Mouse (Mus musculus) midbrain, embryonic 10.5 days (tissue): ENCODE data around the gene Trub2. TPM values are rescaled to one million over a fixed set of nuclear protein-coding genes. Genes with fewer than 3 reads are reported as not detected.

Experiments used
- DNase-seq: peaks from one replicate; pipeline ENCODE4 v3.0.0-alpha.2; 2017; ENCODE audit warnings: low spot score
- H3K27ac ChIP-seq: fragments of 300-500 bp; sonication (generic); replicated peaks from 2 replicates; pipeline ENCODE4 v1.5.1; 2016; ENCODE audit warnings: mild to moderate bottlenecking
- H3K27me3 ChIP-seq: fragments of 300-500 bp; sonication (generic); 2 replicates; pipeline ENCODE4 v1.6.1; 2016; ENCODE audit warnings: low read depth, mild to moderate bottlenecking; ENCODE audit not compliant: poor library complexity, severe bottlenecking
- H3K36me3 ChIP-seq: fragments of 300-500 bp; sonication (generic); 2 replicates; pipeline ENCODE4 v1.6.1; 2016; ENCODE audit warnings: mild to moderate bottlenecking, moderate library complexity
- H3K4me1 ChIP-seq: fragments of 300-500 bp; sonication (generic); 2 replicates; pipeline ENCODE4 v1.6.1; 2016
- H3K4me3 ChIP-seq: fragments of 300-500 bp; sonication (generic); 2 replicates; pipeline ENCODE4 v1.5.1; 2016; ENCODE audit warnings: mild to moderate bottlenecking, moderate library complexity
- H3K9me3 ChIP-seq: fragments of 300-500 bp; sonication (generic); replicated peaks from 2 replicates; pipeline ENCODE4 v1.6.1; 2016; ENCODE audit warnings: mild to moderate bottlenecking
- WGBS: fragments of 180-500 bp; shearing (Covaris S2); methylation state at CpG from one replicate; pipeline ENCODE4 v1.1.7; 2016; 5-methylcytosine and 5-hydroxymethylcytosine counted together
- polyA plus RNA-seq: library from polyadenylated mRNA; unstranded; fragments of >200 nt; fragmentation: Nextera tagmentation; extraction: Ambion mirVana; gene quantifications from 2 replicates; pipeline ENCODE4 v1.2.1, GENCODE M21; 2016

Trub2 gene
- polyA plus RNA-seq, result 54.2 and 62.4 TPM in 2 replicates

- Histone ChIP-seq H3K27ac (peak within 1 kb of the TSS; percentile 89), H3K9me3 (no peaks in the 10 kb centered on the region), H3K4me3 (peak within 1 kb of the TSS; percentile 91), H3K4me1 (peaks cover 24% of the 10 kb centered on the region), H3K36me3 (peaks cover 69% of the 10 kb centered on the region), H3K27me3 (no peaks in the 10 kb centered on the region)
- DNase-seq, result peak; percentile 81
- WGBS, result under 1% methylated on average over 45 of the region's 45 CpGs
Measured at GRCm38 (mm10) chr2:29787937-29788681, at the start of gene Trub2. Trub2 (minus strand) TSS chr2:29788502.

GRCm38 (mm10) chr2:29835391-29835899 lies 47.1 kb upstream of the Trub2 start:
- no peaks in the 10 kb centered on the region for H3K9me3 ChIP-seq
- H3K4me1 ChIP-seq, result peaks cover 65% of the 10 kb centered on the region
- DNase-seq, result peak; percentile 73
- peaks cover 42% of the 10 kb centered on the region for H3K36me3 ChIP-seq
- peak overlapping the region; percentile 28 for H3K4me3 ChIP-seq
- WGBS, result 17% methylated on average over 2 of the region's 2 CpGs
- peaks cover 23% of the 10 kb centered on the region for H3K27me3 ChIP-seq
- H3K27ac ChIP-seq, result peak overlapping the region; percentile 89

GRCm38 (mm10) chr2:29833796-29834195 lies 45.5 kb upstream of the Trub2 start:
- H3K4me3 ChIP-seq, result no peak overlapping the region
- peak overlapping the region; percentile 61; the same call in 1 of the 2 replicates for H3K27ac ChIP-seq
- no peaks in the 10 kb centered on the region for H3K9me3 ChIP-seq
- H3K4me1 ChIP-seq, result peaks cover 50% of the 10 kb centered on the region
- peaks cover 45% of the 10 kb centered on the region for H3K36me3 ChIP-seq
- H3K27me3 ChIP-seq, result peaks cover 23% of the 10 kb centered on the region
- DNase-seq, result no peak
- 94% methylated on average over 5 of the region's 5 CpGs for WGBS

- Histone ChIP-seq H3K27me3 (peaks cover 4% of the 10 kb centered on the region; the same call in 1 of the 2 replicates), H3K36me3 (peaks cover 36% of the 10 kb centered on the region), H3K9me3 (no peaks in the 10 kb centered on the region), H3K4me3 (no peak overlapping the region), H3K4me1 (peaks cover 42% of the 10 kb centered on the region), H3K27ac (no peak overlapping the region)
- DNase-seq, result no peak
- WGBS, result 88% methylated on average over 4 of the region's 4 CpGs
Measured at GRCm38 (mm10) chr2:29831106-29831505, 42.8 kb upstream of the Trub2 start.

- H3K9me3 ChIP-seq, result no peaks in the 10 kb centered on the region; the same call in 1 of the 2 replicates
- peaks cover 23% of the 10 kb centered on the region for H3K4me1 ChIP-seq
- WGBS, result 5% methylated on average over 12 of the region's 12 CpGs
- H3K4me3 ChIP-seq, result peak overlapping the region; percentile 78
- H3K27me3 ChIP-seq, result no peaks in the 10 kb centered on the region; the same call in 1 of the 2 replicates
- peak overlapping the region; percentile 91 for H3K27ac ChIP-seq
- no peak for DNase-seq
- peaks cover 33% of the 10 kb centered on the region for H3K36me3 ChIP-seq
Measured at GRCm38 (mm10) chr2:29827709-29828024, 39.4 kb upstream of the Trub2 start.

GRCm38 (mm10) chr2:29826926-29827708 lies 38.8 kb upstream of the Trub2 start:
- Histone ChIP-seq H3K9me3 (no peaks in the 10 kb centered on the region; the same call in 1 of the 2 replicates), H3K4me3 (peak overlapping the region; percentile 78), H3K4me1 (peaks cover 23% of the 10 kb centered on the region), H3K36me3 (peaks cover 30% of the 10 kb centered on the region), H3K27ac (peak overlapping the region; percentile 91), H3K27me3 (no peaks in the 10 kb centered on the region)
- DNase-seq, result peak; percentile 96
- WGBS, result under 1% methylated on average over 48 of the region's 48 CpGs

GRCm38 (mm10) chr2:29826318-29826925 lies 38.1 kb upstream of the Trub2 start:
- WGBS, result 19% methylated on average over 11 of the region's 11 CpGs
- H3K27ac ChIP-seq, result peak overlapping the region; percentile 91

GRCm38 (mm10) chr2:29820025-29820817 lies 31.9 kb upstream of the Trub2 start, which contains the start of gene Urm1:
Urm1 (plus strand) TSS chr2:29820075.
- Histone ChIP-seq H3K9me3 (no peaks in the 10 kb centered on the region; the same call in 1 of the 2 replicates), H3K4me3 (peak within 1 kb of the TSS; percentile 47), H3K27ac (peak within 1 kb of the TSS; percentile 92), H3K36me3 (peaks cover 24% of the 10 kb centered on the region), H3K4me1 (peaks cover 46% of the 10 kb centered on the region), H3K27me3 (peaks cover 16% of the 10 kb centered on the region; the same call in 1 of the 2 replicates)
- under 1% methylated on average over 35 of the region's 35 CpGs for WGBS
- peak; percentile 97 for DNase-seq

More at GRCm38 (mm10) chr2:29826318-29826925, 38.1 kb upstream of the Trub2 start:
- H3K27me3 ChIP-seq, result no peaks in the 10 kb centered on the region
- H3K36me3 ChIP-seq, result peaks cover 24% of the 10 kb centered on the region
- peaks cover 25% of the 10 kb centered on the region for H3K4me1 ChIP-seq
- DNase-seq, result no peak
- H3K4me3 ChIP-seq, result peak overlapping the region; percentile 78
- no peaks in the 10 kb centered on the region; the same call in 1 of the 2 replicates for H3K9me3 ChIP-seq

- Histone ChIP-seq H3K36me3 (peaks cover 27% of the 10 kb centered on the region), H3K27me3 (peaks cover 16% of the 10 kb centered on the region; the same call in 1 of the 2 replicates), H3K4me1 (peaks cover 46% of the 10 kb centered on the region), H3K27ac (peak overlapping the region; percentile 92), H3K9me3 (no peaks in the 10 kb centered on the region), H3K4me3 (peak overlapping the region; percentile 47)
- WGBS, result 4% methylated on average over 2 of the region's 2 CpGs
- no peak for DNase-seq
Measured at GRCm38 (mm10) chr2:29819363-29819762, 31.1 kb upstream of the Trub2 start.

- WGBS, result 37% methylated on average over 8 of the region's 8 CpGs
- Histone ChIP-seq H3K27ac (peak overlapping the region; percentile 92), H3K27me3 (peaks cover 16% of the 10 kb centered on the region; the same call in 1 of the 2 replicates), H3K36me3 (peaks cover 44% of the 10 kb centered on the region), H3K4me1 (peaks cover 46% of the 10 kb centered on the region), H3K9me3 (no peaks in the 10 kb centered on the region), H3K4me3 (peak overlapping the region; percentile 14; the same call in 1 of the 2 replicates)
- peak; percentile 89 for DNase-seq
Measured at GRCm38 (mm10) chr2:29817426-29818232, 29.3 kb upstream of the Trub2 start.
